Mouse (Mus musculus) spleen, postnatal 4 days (tissue): ENCODE measurements at regions not wholly inside any gene's neighbourhood (a gene's known extent, or its start where the extent isn't known, plus 50 kb on each side); places are given as distances from the start of the nearest gene placed in this dataset.

Experiments used
- DNase-seq, 2 experiments: peaks; one replicate each; pipeline ENCODE4 v3.0.0; 2022; ENCODE audit warnings: low spot score in 2 of 2

GRCm38 (mm10) chr2:46491081-46491480 lies 1373.9 kb upstream of the Zeb2 start:
- no peak for DNase-seq

GRCm38 (mm10) chr2:46468936-46469629 lies 1351.9 kb upstream of the Zeb2 start:
- DNase-seq = no peak

DNA sequence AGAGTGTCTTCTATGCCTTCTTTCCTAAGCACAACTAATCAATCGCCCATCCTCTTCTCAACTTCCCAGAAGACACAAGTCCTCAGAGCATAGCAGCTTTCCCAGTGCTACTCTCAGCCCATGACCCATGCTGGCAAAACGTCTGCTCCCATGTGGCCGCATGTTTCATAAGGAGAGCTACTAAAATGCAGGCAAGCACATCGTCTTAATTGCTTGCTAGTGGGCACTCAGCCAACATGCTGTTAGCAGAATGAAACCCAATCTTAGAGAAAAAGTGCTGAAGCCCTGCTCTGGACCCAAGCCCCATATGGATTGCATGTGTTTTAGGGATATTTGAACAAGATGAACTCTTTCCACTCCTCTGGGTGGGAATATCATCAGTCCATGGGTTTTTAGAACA lies 1348.2 kb upstream of the Zeb2 start:
- DNase-seq = no peak

DNA sequence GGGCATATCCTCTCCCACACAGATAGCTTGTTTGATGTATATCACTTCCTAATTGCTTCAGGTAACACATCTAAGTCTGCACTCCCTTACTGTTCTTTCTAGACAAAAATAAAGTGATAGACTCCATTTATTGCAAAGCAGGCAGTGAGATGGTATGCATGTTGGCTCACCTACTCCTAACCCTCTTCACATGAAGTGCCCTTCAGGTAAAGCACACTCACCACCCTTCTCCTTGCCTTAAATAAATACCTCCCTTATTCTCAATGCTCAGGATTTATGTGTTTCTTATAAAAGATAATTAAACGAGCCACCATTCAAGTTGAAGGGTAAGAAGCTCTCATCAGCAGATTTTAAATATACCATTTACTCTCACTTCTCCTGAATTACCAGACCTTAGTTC lies 1347.7 kb upstream of the Zeb2 start:
- DNase-seq = no peak

DNA sequence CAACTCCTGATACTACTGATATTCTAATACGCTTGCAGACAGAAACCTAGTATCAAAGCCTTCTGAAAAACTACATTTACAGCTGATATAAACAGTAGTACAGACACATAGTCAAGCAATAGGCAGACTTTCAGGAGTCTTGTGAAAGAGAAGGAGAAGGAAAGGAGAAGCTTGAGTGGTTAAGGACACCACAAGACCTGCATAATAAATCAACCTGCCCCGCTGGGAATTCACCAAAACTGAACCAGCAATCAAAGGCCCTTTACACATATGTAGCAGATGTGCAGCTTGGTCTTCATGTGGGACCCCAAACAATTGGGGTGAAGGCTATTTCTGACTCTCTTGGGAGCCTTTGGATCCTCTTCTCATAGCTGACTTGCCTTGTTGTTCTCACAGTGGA lies 1345.5 kb upstream of the Zeb2 start:
- DNase-seq = no peak

GRCm38 (mm10) chr2:46450698-46451097 lies 1333.5 kb upstream of the Zeb2 start:
- DNase-seq = no peak

- DNase-seq = no peak
Measured at GRCm38 (mm10) chr2:46445306-46445705, 1328.1 kb upstream of the Zeb2 start.

DNA sequence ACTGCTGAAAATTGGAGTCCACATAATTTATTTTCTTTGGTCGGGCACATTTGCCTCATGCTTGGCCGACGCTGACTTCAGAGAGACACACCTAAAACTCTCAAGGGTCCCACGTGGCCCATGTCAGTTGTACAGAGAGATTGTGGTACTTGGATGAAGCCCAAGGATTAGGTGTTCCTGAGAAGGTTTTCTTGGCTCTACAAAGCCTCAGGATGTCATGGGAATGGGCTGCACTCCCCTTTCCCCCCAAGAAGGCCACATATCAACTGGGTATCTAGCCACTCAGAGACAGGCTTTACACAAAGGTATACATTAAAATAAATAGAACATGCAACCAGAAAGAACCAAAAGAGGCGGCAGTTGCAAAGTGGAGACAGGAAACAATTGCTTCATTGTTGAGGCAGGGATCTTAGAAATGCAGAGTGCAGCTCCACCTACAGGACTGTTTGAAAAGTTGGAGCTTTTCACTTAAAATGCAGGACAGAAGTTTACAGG lies 1326.5 kb upstream of the Zeb2 start:
- peak in 1 of 2 experiments; percentile 50 for DNase-seq

- DNase-seq = peak in 1 of 2 experiments; percentile 54
Measured at GRCm38 (mm10) chr2:46443061-46443685, 1326.0 kb upstream of the Zeb2 start.

GRCm38 (mm10) chr2:46442576-46442975 lies 1325.4 kb upstream of the Zeb2 start:
- DNase-seq = no peak

- no peak for DNase-seq
Measured at GRCm38 (mm10) chr2:46441927-46442326, 1324.7 kb upstream of the Zeb2 start.

DNA sequence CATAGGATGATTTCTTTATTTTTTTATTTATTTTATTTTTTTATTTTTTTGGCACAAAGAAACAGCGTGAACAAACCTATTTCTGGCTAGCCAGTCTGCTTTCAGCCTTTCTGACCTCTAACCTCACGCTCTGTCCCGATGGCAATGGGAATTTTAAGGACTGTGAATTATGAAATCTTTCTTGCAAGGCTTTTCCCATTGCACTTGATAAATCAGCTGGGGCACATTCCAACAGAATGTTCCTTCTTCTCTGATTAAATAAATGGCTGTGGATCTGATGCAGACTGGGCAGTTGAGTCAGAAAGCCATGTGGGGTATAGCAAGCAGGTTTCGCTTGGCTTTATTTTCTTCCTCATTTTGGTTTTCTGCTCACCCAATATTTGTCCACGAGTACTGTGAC lies 1324.2 kb upstream of the Zeb2 start:
- no peak for DNase-seq

- no peak for DNase-seq
Measured at GRCm38 (mm10) chr2:46440038-46440437, 1322.8 kb upstream of the Zeb2 start.

DNA sequence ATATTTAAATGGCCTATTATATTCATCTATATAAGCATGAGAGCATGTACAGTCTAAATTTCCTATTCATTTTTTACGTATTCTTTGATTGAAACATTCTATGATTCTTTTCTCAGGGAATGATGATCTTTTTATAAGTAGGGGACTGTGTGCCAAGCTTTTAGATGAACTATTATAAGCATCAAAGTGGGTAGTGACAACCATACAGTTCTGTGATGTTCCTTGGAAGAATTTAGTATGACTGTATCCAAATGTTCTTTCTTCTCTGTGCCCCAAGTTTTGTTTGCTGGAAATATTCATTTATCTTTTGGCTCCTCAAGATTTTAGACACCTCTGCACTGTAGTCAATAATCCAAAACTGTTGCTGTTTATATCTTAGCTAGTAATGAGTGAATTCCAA lies 1301.1 kb upstream of the Zeb2 start:
- no peak for DNase-seq

GRCm38 (mm10) chr2:46402373-46403114 lies 1285.3 kb upstream of the Zeb2 start:
- DNase-seq = no peak

- no peak for DNase-seq
Measured at GRCm38 (mm10) chr2:46394161-46394560, 1277.0 kb upstream of the Zeb2 start.

GRCm38 (mm10) chr2:46372847-46373461 lies 1255.8 kb upstream of the Zeb2 start:
- no peak for DNase-seq

- DNase-seq = no peak
Measured at GRCm38 (mm10) chr2:46371755-46372154, 1254.6 kb upstream of the Zeb2 start.

DNA sequence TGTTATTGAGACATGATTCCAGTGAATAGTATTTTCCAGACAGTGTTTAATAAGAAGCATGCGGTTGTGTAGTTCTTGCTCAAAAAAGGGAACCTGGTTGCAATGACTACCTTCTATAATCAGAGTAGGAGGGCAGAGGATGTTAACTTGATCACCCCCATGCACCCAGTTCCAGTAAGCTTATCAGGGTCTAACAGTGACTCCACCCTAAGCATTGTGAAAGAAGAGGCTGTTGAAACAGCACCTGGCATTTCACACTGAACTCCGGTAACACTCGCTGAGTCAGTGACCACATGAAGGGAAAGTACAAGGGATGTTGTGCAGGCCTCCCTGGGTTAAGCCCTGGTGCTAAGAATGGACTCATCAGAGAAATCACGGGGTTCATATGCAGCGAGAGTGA lies 1253.8 kb upstream of the Zeb2 start:
- peak in 1 of 2 experiments; percentile 15 for DNase-seq

DNA sequence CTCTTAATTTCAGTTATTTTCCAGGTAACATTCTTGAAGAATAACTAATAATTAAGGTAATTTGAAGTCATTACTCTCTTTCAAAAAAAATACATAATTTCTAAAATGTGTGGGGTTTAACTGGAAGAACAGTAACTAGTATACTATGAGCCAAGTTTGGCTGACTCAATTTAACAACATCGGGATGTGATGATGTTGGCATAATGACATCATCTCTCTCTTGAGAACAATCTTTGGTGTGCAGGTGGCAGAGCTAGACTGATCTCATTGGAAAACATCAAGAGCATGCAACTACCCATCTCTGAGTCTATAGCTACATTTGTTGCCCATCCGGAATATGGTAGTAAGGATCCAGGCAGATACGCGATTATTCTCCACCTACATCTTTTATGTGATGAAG lies 1251.7 kb upstream of the Zeb2 start:
- DNase-seq = no peak

DNA sequence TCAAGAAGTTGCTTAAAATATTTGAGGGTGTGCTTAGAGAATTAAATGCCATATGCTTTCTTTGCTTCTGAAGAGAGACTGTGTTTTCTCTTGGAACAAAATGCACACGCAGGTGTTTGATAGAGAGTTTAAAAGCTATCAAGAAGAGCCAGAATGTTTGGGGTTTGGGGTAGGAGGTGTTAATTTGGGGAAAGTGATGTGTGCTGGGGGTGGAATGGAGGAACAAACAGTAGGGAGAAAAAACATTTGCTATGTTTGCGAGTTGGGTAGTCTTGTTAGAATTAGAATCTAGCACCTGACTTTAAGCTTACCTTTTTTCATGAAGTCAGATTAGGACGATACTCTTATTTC lies 1248.9 kb upstream of the Zeb2 start:
- DNase-seq = no peak

DNA sequence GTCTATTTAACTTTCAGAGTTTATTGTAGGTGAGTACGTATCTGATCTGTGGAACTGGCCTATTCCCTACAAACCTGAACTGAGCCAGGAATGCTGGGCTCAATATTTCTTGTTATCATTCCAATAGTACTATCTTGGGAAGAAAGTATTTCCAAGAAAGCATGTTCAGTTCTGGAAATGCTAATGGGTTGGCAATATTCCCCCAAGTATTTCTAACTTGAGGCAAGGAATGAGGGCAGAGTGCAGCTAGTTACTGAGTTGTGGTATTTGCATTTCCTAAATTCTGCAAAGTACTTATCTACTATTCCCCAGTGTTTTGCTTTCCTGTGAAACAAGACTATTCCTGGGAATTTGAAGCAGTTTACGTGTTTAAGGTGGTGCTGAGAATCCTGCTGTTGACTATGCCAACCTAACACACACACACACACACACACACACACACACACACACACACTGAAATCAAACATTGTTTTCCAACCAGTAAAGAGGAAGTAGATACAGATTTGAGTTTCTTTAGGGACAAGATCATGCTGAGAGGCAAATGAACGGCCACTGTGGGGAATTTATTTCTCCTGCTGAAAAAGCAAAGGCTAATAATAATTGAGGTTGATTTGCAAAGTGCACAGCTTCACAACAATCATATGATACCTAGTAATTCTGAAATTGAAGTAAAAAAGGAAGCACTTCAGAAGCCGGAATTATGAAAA lies 1248.4 kb upstream of the Zeb2 start:
- DNase-seq = no peak
